Mouse (Mus musculus) CH12.LX (cell line): ENCODE measurements at regions not wholly inside any gene's neighbourhood (a gene's known extent, or its start where the extent isn't known, plus 50 kb on each side); places are given as distances from the start of the nearest gene placed in this dataset.

Experiments
- CTCF ChIP-seq, 2 experiments: IDR thresholded peaks in 1 of 2; conservative IDR thresholded peaks in 1 of 2; 2 replicates each; pipeline ENCODE4 v1.5.1; 2011 to 2012; ENCODE audit warnings: low read depth in 2 of 2, low read length in 2 of 2, improper control_type of control experiment in 1 of 2, inconsistent platforms in 1 of 2, mild to moderate bottlenecking in 1 of 2, moderate library complexity in 1 of 2
- E2F4 ChIP-seq: IDR thresholded peaks from 2 replicates; pipeline ENCODE4 v1.6.1; 2011; ENCODE audit warnings: low read depth, low read length, improper control_type of control experiment; ENCODE audit not compliant: insufficient replicate concordance
- ETS1 ChIP-seq: conservative IDR thresholded peaks from 2 replicates; pipeline ENCODE4 v1.6.1; 2012; ENCODE audit warnings: low read depth, mild to moderate bottlenecking, inconsistent platforms, low read length, improper control_type of control experiment, moderate library complexity
- MAFK ChIP-seq: IDR thresholded peaks from 2 replicates; pipeline ENCODE4 v1.6.1; 2011; ENCODE audit warnings: low read length, improper control_type of control experiment; ENCODE audit not compliant: insufficient replicate concordance
- MAX ChIP-seq: IDR thresholded peaks from 2 replicates; pipeline ENCODE4 v1.6.1; 2011; ENCODE audit warnings: low read length, improper control_type of control experiment
- MEF2A ChIP-seq: IDR thresholded peaks from 2 replicates; pipeline ENCODE4 v1.6.1; 2014; ENCODE audit warnings: low read depth, mild to moderate bottlenecking, inconsistent platforms, low read length, improper control_type of control experiment, borderline replicate concordance
- MXI1 ChIP-seq: IDR thresholded peaks from 2 replicates; pipeline ENCODE4 v1.6.1; 2011; ENCODE audit warnings: mild to moderate bottlenecking, low read depth, low read length, improper control_type of control experiment
- POLR2A ChIP-seq: IDR thresholded peaks from 2 replicates; pipeline ENCODE4 v1.6.1; 2011; ENCODE audit warnings: low read depth, mild to moderate bottlenecking, improper control_type of control experiment, low read length
- RAD21 ChIP-seq: IDR thresholded peaks from 2 replicates; pipeline ENCODE4 v1.6.1; 2011; ENCODE audit warnings: low read depth, mild to moderate bottlenecking, low read length, improper control_type of control experiment, moderate library complexity
- SIN3A ChIP-seq: IDR thresholded peaks from 2 replicates; pipeline ENCODE4 v1.6.1; 2012; ENCODE audit warnings: low read length, improper control_type of control experiment, inconsistent platforms
- SMC3 ChIP-seq: IDR thresholded peaks from 2 replicates; pipeline ENCODE4 v1.6.1; 2011; ENCODE audit warnings: low read depth, low read length, improper control_type of control experiment
- TCF12 ChIP-seq: IDR thresholded peaks from 2 replicates; pipeline ENCODE4 v1.6.1; 2014; ENCODE audit warnings: low read depth, mild to moderate bottlenecking, inconsistent platforms, low read length, improper control_type of control experiment
- USF1 ChIP-seq: IDR thresholded peaks from 2 replicates; pipeline ENCODE4 v1.6.1; 2014; ENCODE audit warnings: low read depth, mild to moderate bottlenecking, inconsistent platforms, low read length, improper control_type of control experiment
- ZC3H11A ChIP-seq: IDR thresholded peaks from 2 replicates; pipeline ENCODE4 v1.6.1; 2012; ENCODE audit warnings: low read depth, mild to moderate bottlenecking, inconsistent platforms, low read length, improper control_type of control experiment

- no peak for TF ChIP-seq SIN3A
- TF ChIP-seq CTCF (conservative IDR thresholded peaks at IDR 0.05 in 1 of 2, IDR thresholded peaks at IDR 0.05 in 1 of 2; ENCODE audit: low read depth in 2 of 2, low read length in 2 of 2): no peak
- TF ChIP-seq POLR2A: no peak
- TF ChIP-seq ZC3H11A: no peak
- TF ChIP-seq MEF2A: no peak
- TF ChIP-seq TCF12: no peak
- no peak for TF ChIP-seq E2F4
- TF ChIP-seq MAFK: no peak
- TF ChIP-seq MAX: no peak
- no peak for TF ChIP-seq RAD21
- TF ChIP-seq ETS1: no peak
- no peak for TF ChIP-seq SMC3
- no peak for TF ChIP-seq USF1
- no peak for TF ChIP-seq MXI1
Measured at GRCm38 (mm10) chr3:143903421-143903820, 301.6 kb downstream of the Lmo4 start.
